Mouse (Mus musculus) kidney, adult 2 months (tissue): Measurements from ENCODE around the gene Trak1.

Experiments
- CTCF ChIP-seq: fragments of 200-500 bp; conservative IDR thresholded peaks from 2 replicates; pipeline ENCODE4 v1.5.1; 2011; ENCODE audit warnings: low read depth, mild to moderate bottlenecking, control low read depth, low read length, moderate library complexity, mixed read lengths; ENCODE audit not compliant: insufficient read depth, insufficient read length
- POLR2A ChIP-seq: fragments of 200-500 bp; IDR thresholded peaks from one replicate; pipeline ENCODE4 v1.6.1; 2011; ENCODE audit warnings: low read depth, low read length, control low read depth

DNA sequence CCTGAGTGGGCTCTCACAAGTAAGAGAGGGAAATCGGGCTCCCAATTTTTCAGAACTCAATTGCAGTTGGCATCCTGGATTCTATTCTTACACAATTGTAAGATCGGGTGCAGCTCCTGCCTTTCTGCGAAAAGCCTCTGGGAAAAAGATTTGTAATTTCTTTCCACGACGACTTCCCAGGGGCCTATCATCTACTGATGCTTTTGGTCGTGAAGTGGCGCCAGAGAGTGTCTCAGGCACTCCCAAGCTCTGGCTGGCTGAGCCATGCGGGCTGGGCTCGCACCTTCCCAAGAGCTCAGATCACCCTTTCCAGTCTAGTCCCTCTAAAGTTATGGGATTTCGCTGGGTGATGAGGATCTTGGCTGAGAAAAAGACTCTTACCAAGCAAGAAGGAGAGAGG lies 198.8 kb downstream of the Trak1 start:
- no peak for TF ChIP-seq CTCF
- no peak for TF ChIP-seq POLR2A
